In the genomic region with DNA sequence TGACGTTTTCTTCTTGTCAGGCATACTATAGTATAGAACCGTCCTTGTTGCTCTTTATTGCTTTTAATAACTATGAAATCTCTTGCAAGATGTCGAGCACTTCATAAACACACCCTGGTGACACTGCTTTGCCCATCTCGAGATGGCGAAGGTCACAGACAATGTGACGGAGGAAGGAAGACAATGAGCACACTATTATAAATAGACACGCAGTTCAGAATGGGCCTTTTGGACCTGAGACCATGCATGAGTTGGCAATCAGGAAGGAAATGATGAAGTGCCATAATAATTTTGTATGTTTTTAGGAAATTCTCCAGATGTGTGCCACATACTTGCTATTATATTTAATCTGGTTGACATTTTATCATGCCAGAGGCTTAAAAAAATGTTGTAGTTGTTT, we compare ENCODE assay signal across 22 mouse cellular contexts. TPM values are rescaled to one million over a fixed set of nuclear protein-coding genes. Genes with fewer than 3 reads are reported as not detected.
DNase-seq lines count a peak whose midpoint lies in the region; ATAC-seq and TF ChIP-seq lines count a peak whose summit lies in the region.
"Had no signal": no experiment of that assay in that cellular context is flagged by ENCODE, and none has a peak within 500 bp of the region (broad histone marks: within the 10 kb centered on the region; RNA-seq: fewer than 3 reads in every experiment).

No protein-coding gene starts in this region.

- intact Hi-C loops in heart, postnatal 25 days (cut with DNase I), result no loop called here

- H3K9ac ChIP-seq in embryonic facial prominence, embryonic 13.5 days, result no peak overlapping the region
- no peak overlapping the region for H3K9ac ChIP-seq in heart, embryonic 15.5 days
- H3K9ac ChIP-seq in limb, embryonic 14.5 days (ENCODE audit: low read depth, low read length, severe bottlenecking), result no peak overlapping the region
- H3K9ac ChIP-seq: forebrain, embryonic 13.5 days; intestine, embryonic 15.5 days had no signal

- H3K9me3 ChIP-seq in embryonic facial prominence, embryonic 13.5 days, result no peaks in the 10 kb centered on the region
- no peaks in the 10 kb centered on the region for H3K9me3 ChIP-seq in embryonic facial prominence, embryonic 10.5 days
- H3K9me3 ChIP-seq in heart, embryonic 15.5 days (replicated peaks), result no peaks in the 10 kb centered on the region
- H3K9me3 ChIP-seq in limb, embryonic 14.5 days (ENCODE audit: control insufficient read depth, low read length), result no peaks in the 10 kb centered on the region
- H3K9me3 ChIP-seq in limb, embryonic 10.5 days (replicated peaks), result no peaks in the 10 kb centered on the region
- H3K9me3 ChIP-seq: forebrain, embryonic 13.5 days; hindbrain, embryonic 10.5 days; intestine, embryonic 15.5 days had no signal

- peak overlapping the region; percentile 17; the same call in 1 of the 2 replicates for H3K27ac ChIP-seq in embryonic facial prominence, embryonic 13.5 days
- H3K27ac ChIP-seq in embryonic facial prominence, embryonic 10.5 days (replicated peaks), result no peak overlapping the region
- peak overlapping the region; percentile 37 for H3K27ac ChIP-seq in heart, embryonic 15.5 days
- peak overlapping the region; percentile 10; the same call in 1 of the 2 replicates for H3K27ac ChIP-seq in limb, embryonic 14.5 days (replicated peaks; ENCODE audit: low read depth, low read length)
- no peak overlapping the region for H3K27ac ChIP-seq in limb, embryonic 10.5 days
- H3K27ac ChIP-seq: forebrain, embryonic 13.5 days; hindbrain, embryonic 10.5 days; intestine, embryonic 15.5 days; kidney, postnatal 0 days; left cerebral cortex, adult 2 months had no signal

- no peak for TF ChIP-seq POLR2A in limb, embryonic 14.5 days (IDR thresholded peaks at IDR 0.05; ENCODE audit: borderline replicate concordance, extremely low read depth, insufficient read depth, insufficient read length)

- no peaks in the 10 kb centered on the region for H3K27me3 ChIP-seq in embryonic facial prominence, embryonic 13.5 days
- H3K27me3 ChIP-seq in embryonic facial prominence, embryonic 10.5 days (replicated peaks; ENCODE audit: low read depth, poor library complexity, severe bottlenecking), result no peaks in the 10 kb centered on the region
- H3K27me3 ChIP-seq in heart, embryonic 15.5 days, result no peaks in the 10 kb centered on the region
- no peaks in the 10 kb centered on the region for H3K27me3 ChIP-seq in limb, embryonic 14.5 days (ENCODE audit: control insufficient read depth, insufficient read depth, low read length)
- H3K27me3 ChIP-seq in limb, embryonic 10.5 days (ENCODE audit: low read depth, poor library complexity, severe bottlenecking), result no peaks in the 10 kb centered on the region
- H3K27me3 ChIP-seq: forebrain, embryonic 13.5 days; intestine, embryonic 15.5 days had no signal

- peaks cover 13% of the 10 kb centered on the region for H3K4me1 ChIP-seq in embryonic facial prominence, embryonic 13.5 days
- peaks cover 12% of the 10 kb centered on the region; the same call in 1 of the 2 replicates for H3K4me1 ChIP-seq in embryonic facial prominence, embryonic 10.5 days
- peaks cover 23% of the 10 kb centered on the region for H3K4me1 ChIP-seq in heart, embryonic 15.5 days (replicated peaks)
- peaks cover 16% of the 10 kb centered on the region for H3K4me1 ChIP-seq in limb, embryonic 14.5 days (ENCODE audit: control insufficient read depth, insufficient read depth, low read length)
- H3K4me1 ChIP-seq in limb, embryonic 10.5 days, result peaks cover 29% of the 10 kb centered on the region
- H3K4me1 ChIP-seq: forebrain, embryonic 13.5 days had no signal

- H3K4me2 ChIP-seq in embryonic facial prominence, embryonic 13.5 days, result no peak overlapping the region
- no peak overlapping the region for H3K4me2 ChIP-seq in heart, embryonic 15.5 days
- no peak overlapping the region for H3K4me2 ChIP-seq in limb, embryonic 14.5 days (replicated peaks; ENCODE audit: low read depth, low read length, severe bottlenecking)
- H3K4me2 ChIP-seq: forebrain, embryonic 13.5 days; intestine, embryonic 15.5 days; midbrain, embryonic 11.5 days had no signal

- no peaks in the 10 kb centered on the region for H3K36me3 ChIP-seq in embryonic facial prominence, embryonic 13.5 days
- H3K36me3 ChIP-seq in embryonic facial prominence, embryonic 10.5 days (replicated peaks), result no peaks in the 10 kb centered on the region
- H3K36me3 ChIP-seq in heart, embryonic 15.5 days, result no peaks in the 10 kb centered on the region
- H3K36me3 ChIP-seq in limb, embryonic 14.5 days (ENCODE audit: control insufficient read depth, insufficient read depth, low read length), result no peaks in the 10 kb centered on the region
- no peaks in the 10 kb centered on the region for H3K36me3 ChIP-seq in limb, embryonic 10.5 days
- H3K36me3 ChIP-seq: hindbrain, embryonic 10.5 days; intestine, embryonic 15.5 days had no signal

- H3K4me3 ChIP-seq in embryonic facial prominence, embryonic 13.5 days, result no peak overlapping the region
- H3K4me3 ChIP-seq in embryonic facial prominence, embryonic 10.5 days, result no peak overlapping the region
- no peak overlapping the region for H3K4me3 ChIP-seq in heart, embryonic 15.5 days
- no peak overlapping the region for H3K4me3 ChIP-seq in limb, embryonic 14.5 days (replicated peaks; ENCODE audit: low read length)
- H3K4me3 ChIP-seq in limb, embryonic 10.5 days, result no peak overlapping the region
- H3K4me3 ChIP-seq: forebrain, embryonic 13.5 days; hindbrain, embryonic 10.5 days; intestine, embryonic 15.5 days; left cerebral cortex, adult 2 months had no signal

- no peak for ATAC-seq in embryonic facial prominence, embryonic 13.5 days (ENCODE audit: insufficient number of reproducible peaks, insufficient read depth, low FRiP score, low TSS enrichment, low read depth)
- no peak for ATAC-seq in heart, embryonic 15.5 days (replicated peaks; ENCODE audit: insufficient number of reproducible peaks, insufficient read depth, low FRiP score, low read depth)
- ATAC-seq in limb, embryonic 14.5 days (ENCODE audit: low FRiP score, low read depth), result no peak
- ATAC-seq: forebrain, embryonic 13.5 days; hindbrain, embryonic 16.5 days; intestine, embryonic 15.5 days had no signal

- WGBS in embryonic facial prominence, embryonic 13.5 days, result 70% methylated on average over 7 of the region's 7 CpGs
- 78% methylated on average over 7 of the region's 7 CpGs for WGBS in embryonic facial prominence, embryonic 10.5 days
- 39% methylated on average over 7 of the region's 7 CpGs for WGBS in heart, embryonic 15.5 days
- WGBS in limb, embryonic 14.5 days, result 46% methylated on average over 7 of the region's 7 CpGs
- WGBS in limb, embryonic 10.5 days, result 69% methylated on average over 7 of the region's 7 CpGs

- no peak for DNase-seq in embryonic facial prominence, embryonic 10.5 days (ENCODE audit: low spot score)
- no peak for DNase-seq in heart, postnatal 25 days (ENCODE audit: low spot score)
- DNase-seq in limb, embryonic 14.5 days (ENCODE audit: low spot score), result no peak
- no peak for DNase-seq in limb, embryonic 10.5 days (ENCODE audit: low spot score)
- peak; percentile 77 for DNase-seq in 416B (ENCODE audit: low read depth)
- DNase-seq in testis, postnatal 14 days (ENCODE audit: low spot score), result no peak
- DNase-seq: adrenal gland, postnatal 10 days; cerebellum, adult 2 months; cerebellum, postnatal 25 days; gastrocnemius, postnatal 10 days; retina, postnatal 1 day; right cerebral cortex, postnatal 25 days; thymus, postnatal 14 days had no signal

RNA-seq across cellular contexts. Expression of gene Slc38a2, which starts 34.9 kb away (rescaled TPM):
- polyA plus RNA-seq in embryonic facial prominence, embryonic 13.5 days (2015; fragmentation: Nextera tagmentation; extraction: Ambion mirVana), result 125 and 136 TPM in 2 replicates
- polyA plus RNA-seq in embryonic facial prominence, embryonic 10.5 days (2016; fragmentation: Nextera tagmentation; extraction: Ambion mirVana), result 179 TPM in 2 replicates
- 158 and 170 TPM in 2 replicates for polyA plus RNA-seq in heart, embryonic 15.5 days (2015; fragmentation: Nextera tagmentation; extraction: Ambion mirVana)
- total RNA-seq in heart, postnatal 25 days (2021), result 100 to 1,000 TPM; 230 to 253 TPM
- polyA plus RNA-seq in limb, embryonic 14.5 days (2012; rRNA removed), result 116 and 137 TPM in 2 replicates
- polyA plus RNA-seq in limb, embryonic 14.5 days (2014; fragmentation: Nextera tagmentation; extraction: Ambion mirVana), result 137 and 152 TPM in 2 replicates
- 173 and 198 TPM in 2 replicates for polyA plus RNA-seq in limb, embryonic 10.5 days (2016; fragmentation: Nextera tagmentation; extraction: Ambion mirVana)

Comparison
In these comparisons a context has a peak if more than half of its experiments do, and no peak if none do; other contexts are left out.
1. H3K27ac ChIP-seq: peak in embryonic facial prominence, embryonic 13.5 days (single experiment), heart, embryonic 15.5 days (single experiment) and limb, embryonic 14.5 days (single experiment); none in embryonic facial prominence, embryonic 10.5 days (single experiment) and limb, embryonic 10.5 days (single experiment).